Mouse (Mus musculus) stomach, embryonic 15.5 days (tissue): ENCODE measurements around the gene Pard3b. TPM values are rescaled to one million over a fixed set of nuclear protein-coding genes. Genes with fewer than 3 reads are reported as not detected.

Experiments
- ATAC-seq: fragments of 200-750 bp; cut with Nextera tagmentation; 2 replicates; pipeline ENCODE4 v1.8.0; 2017; ENCODE audit warnings: low read depth, moderate number of reproducible peaks, moderate TSS enrichment; ENCODE audit not compliant: insufficient read depth, low FRiP score
- H3K27ac ChIP-seq: fragments of 300-500 bp; sonication (generic); 2 replicates; pipeline ENCODE4 v1.5.1; 2015; ENCODE audit warnings: mild to moderate bottlenecking, inconsistent platforms
- H3K27me3 ChIP-seq: fragments of 300-500 bp; sonication (generic); replicated peaks from 2 replicates; pipeline ENCODE4 v1.6.1; 2015; ENCODE audit warnings: inconsistent platforms
- H3K36me3 ChIP-seq: fragments of 300-500 bp; sonication (generic); 2 replicates; pipeline ENCODE4 v1.6.1; 2015; ENCODE audit warnings: inconsistent platforms
- H3K4me1 ChIP-seq: fragments of 300-500 bp; sonication (generic); 2 replicates; pipeline ENCODE4 v1.6.1; 2015; ENCODE audit warnings: inconsistent platforms
- H3K4me2 ChIP-seq: fragments of 300-500 bp; sonication (generic); 2 replicates; pipeline ENCODE4 v1.6.1; 2015; ENCODE audit warnings: mild to moderate bottlenecking, inconsistent platforms
- H3K4me3 ChIP-seq: fragments of 300-500 bp; sonication (generic); replicated peaks from 2 replicates; pipeline ENCODE4 v1.5.1; 2015; ENCODE audit warnings: inconsistent platforms
- H3K9ac ChIP-seq: fragments of 300-500 bp; sonication (generic); 2 replicates; pipeline ENCODE4 v1.6.1; 2015; ENCODE audit warnings: inconsistent platforms
- H3K9me3 ChIP-seq: fragments of 300-500 bp; sonication (generic); 2 replicates; pipeline ENCODE4 v1.6.1; 2016; ENCODE audit warnings: inconsistent platforms
- WGBS: fragments of 180-500 bp; shearing (Covaris S2); methylation state at CpG from one replicate; pipeline ENCODE4 v1.1.7; 2015; 5-methylcytosine and 5-hydroxymethylcytosine counted together
- polyA plus RNA-seq: library from polyadenylated mRNA; unstranded; fragments of >200 nt; fragmentation: Nextera tagmentation; extraction: Ambion mirVana; gene quantifications from 2 replicates; pipeline ENCODE4 v1.2.1, GENCODE M21; 2015

Pard3b gene
- 28.4 and 28.9 TPM in 2 replicates for polyA plus RNA-seq

DNA sequence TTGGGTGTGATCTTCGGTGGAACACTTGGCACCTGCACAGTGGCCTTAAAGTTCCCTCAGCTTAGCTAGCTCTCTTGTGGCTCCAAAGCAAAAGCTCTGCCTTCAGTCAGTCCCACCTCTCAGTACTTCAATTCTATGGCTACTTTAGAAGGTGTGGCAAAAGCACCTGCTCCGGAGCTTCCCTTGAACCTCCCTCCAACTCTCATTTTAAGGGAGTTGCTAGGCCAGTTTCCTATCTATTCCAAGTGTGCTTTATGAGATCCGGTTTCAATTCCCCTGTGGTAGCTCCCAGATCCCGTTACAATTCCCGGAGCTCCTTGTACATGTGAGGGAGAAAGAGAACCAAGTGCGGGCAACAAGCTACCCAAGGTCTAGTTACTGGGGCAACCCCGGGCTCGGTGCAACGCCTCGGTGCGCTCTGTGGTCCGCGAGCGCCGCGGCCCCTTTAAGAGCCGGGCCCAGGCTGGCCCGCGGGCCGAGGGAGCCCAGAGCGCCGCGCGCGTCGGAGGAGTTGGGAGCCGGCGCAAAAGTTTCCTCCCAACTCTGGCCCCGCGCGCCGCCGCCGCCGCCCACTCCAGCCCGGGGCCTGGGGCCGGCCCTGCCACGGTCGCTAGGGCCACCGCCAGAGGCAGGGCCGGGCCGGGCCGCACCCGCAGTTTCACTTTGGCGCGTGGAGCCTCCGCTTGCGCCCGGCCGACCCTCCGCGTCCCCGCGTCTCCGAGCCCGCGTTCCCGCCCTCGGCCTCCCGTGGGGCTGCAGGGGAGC lies at the start of gene Pard3b:
Gene Pard3b, plus strand, starts transcription at position 478 of the 765 bp plus-strand sequence.
- peak within 1 kb of the TSS; percentile 80 for H3K4me2 ChIP-seq
- peak within 1 kb of the TSS; percentile 73 for H3K4me3 ChIP-seq
- peak within 1 kb of the TSS; percentile 79 for H3K9ac ChIP-seq
- peaks cover 10% of the 10 kb centered on the region for H3K4me1 ChIP-seq
- H3K36me3 ChIP-seq = no peaks in the 10 kb centered on the region
- peak within 1 kb of the TSS; percentile 82 for H3K27ac ChIP-seq
- peak; percentile 89 for ATAC-seq
- under 1% methylated on average over 59 of the region's 60 CpGs for WGBS
- H3K9me3 ChIP-seq = no peaks in the 10 kb centered on the region
- H3K27me3 ChIP-seq = no peaks in the 10 kb centered on the region

DNA sequence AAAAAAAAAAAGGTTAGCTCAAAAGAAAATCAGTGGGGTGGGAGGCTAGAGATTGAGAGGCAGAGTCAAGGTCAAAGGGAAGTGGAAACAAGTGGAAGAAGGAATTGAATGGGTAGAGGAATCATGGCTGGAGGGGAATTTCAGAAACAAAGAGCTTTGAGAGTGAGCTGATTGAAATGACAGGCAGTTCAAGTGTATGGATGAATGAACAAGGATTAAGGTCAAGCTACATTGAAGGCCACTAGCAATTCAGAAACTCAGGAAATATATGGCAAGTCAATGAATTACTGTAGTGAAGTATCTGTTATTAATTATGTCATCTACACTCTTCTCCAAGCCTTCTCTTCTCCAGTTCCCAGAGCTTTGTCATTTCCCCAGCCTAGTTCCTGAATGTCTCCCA lies 22.4 kb upstream of the Pard3b start:
- H3K4me3 ChIP-seq = no peak overlapping the region

DNA sequence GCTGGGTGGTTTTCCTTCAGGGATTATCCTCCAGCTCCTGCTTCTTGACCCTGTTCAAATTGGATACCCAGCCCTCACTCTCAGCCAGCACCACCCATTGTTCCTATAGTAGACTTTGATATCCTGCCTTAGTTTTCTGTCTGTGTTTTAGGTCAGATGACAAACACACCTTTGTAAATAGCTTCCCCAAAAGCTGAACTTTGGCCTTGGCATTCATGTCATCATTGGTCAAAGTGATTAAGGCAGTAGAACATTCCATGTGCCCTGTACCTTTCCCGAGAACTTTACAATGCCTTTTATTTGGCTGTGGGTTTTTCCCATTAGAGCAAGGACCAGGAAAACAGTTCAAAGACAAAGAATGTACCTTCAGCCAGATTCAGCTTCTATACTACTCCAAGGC lies 18.0 kb upstream of the Pard3b start:
- ATAC-seq = no peak
- no peak overlapping the region for H3K9ac ChIP-seq
- no peak overlapping the region for H3K27ac ChIP-seq
- no peak overlapping the region for H3K4me2 ChIP-seq
- 69% methylated on average over 1 of the region's 1 CpGs for WGBS
- no peaks in the 10 kb centered on the region for H3K36me3 ChIP-seq
- no peaks in the 10 kb centered on the region for H3K9me3 ChIP-seq
- no peaks in the 10 kb centered on the region for H3K4me1 ChIP-seq
- no peaks in the 10 kb centered on the region for H3K27me3 ChIP-seq
- H3K4me3 ChIP-seq = no peak overlapping the region

More for the DNA sequence above, 22.4 kb upstream of the Pard3b start:
- Histone ChIP-seq H3K9ac (no peak overlapping the region), H3K4me1 (no peaks in the 10 kb centered on the region), H3K4me2 (no peak overlapping the region), H3K9me3 (no peaks in the 10 kb centered on the region), H3K27ac (no peak overlapping the region), H3K27me3 (no peaks in the 10 kb centered on the region), H3K36me3 (no peaks in the 10 kb centered on the region)
- no peak for ATAC-seq

DNA sequence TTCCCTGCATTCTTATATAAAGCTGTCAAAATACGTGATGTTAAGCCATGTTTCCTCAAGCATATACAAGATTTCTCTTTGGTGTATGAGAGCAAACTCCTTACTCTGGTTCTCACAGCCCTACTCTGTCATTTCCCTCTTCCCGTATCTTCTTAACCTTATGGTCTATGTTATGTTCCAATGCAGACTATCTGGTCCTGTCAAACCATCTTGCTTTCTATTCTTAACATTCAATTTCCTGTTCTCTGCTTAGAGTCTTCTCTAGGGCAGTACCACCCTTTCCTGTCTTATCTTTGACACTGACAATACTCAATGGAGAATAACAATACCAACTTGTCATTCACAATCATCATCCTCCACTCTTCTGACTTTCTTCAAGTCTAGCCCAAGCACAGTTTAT lies 8.8 kb upstream of the Pard3b start:
- Histone ChIP-seq H3K36me3 (no peaks in the 10 kb centered on the region), H3K27ac (no peak overlapping the region), H3K27me3 (no peaks in the 10 kb centered on the region), H3K4me3 (no peak overlapping the region), H3K4me1 (no peaks in the 10 kb centered on the region), H3K4me2 (no peak overlapping the region), H3K9me3 (no peaks in the 10 kb centered on the region), H3K9ac (no peak overlapping the region)
- 74% methylated on average over 2 of the region's 2 CpGs for WGBS
- ATAC-seq = no peak

DNA sequence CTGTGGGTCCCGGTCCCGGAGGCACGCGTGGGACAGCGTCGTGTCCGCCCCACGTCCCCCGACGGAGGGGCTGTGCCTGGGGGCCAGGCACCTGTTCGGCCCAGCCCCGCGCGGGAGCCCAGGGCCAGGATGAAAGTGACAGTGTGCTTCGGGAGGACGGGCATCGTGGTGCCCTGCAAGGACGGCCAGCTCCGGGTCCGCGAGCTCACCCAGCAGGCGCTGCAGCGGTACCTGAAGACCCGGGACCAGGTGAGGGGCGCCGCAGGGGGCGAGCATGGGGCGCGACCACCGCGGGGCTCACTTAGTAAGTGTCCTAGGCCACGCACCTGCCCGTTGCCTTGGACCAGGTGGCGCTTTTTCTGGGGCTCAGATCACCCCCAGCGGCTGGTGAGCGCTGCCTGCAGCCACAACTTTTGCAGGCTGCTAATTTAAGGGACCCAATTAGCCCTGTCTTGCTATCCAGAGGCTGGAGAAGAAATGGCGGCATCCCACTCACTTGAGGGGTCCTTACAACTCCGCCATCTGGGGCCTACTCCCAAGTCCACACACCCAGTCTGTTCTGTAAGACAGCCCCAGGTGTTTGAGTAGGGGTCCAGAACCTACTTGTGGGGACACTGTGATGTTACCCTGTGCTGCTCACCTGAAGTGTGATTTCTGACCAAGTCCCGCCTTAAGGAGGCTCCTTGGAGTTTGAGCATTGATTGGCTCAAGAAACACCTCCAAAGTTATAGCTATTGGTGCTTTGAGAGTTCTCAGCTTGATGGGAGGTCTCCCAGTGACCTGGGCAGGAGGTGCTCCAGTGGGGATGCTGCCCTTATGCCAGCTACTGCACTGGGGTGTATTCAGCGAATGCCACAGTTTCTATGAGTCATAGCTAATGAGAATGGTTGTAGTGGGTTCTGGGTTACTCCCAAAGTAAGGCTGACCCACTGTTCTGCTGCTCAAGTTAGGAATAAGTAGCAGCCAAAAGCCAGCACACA lies 780 bp downstream of the Pard3b start:
- Histone ChIP-seq H3K4me2 (peak overlapping the region; percentile 80), H3K9ac (peak overlapping the region; percentile 79), H3K36me3 (no peaks in the 10 kb centered on the region), H3K27ac (peak overlapping the region; percentile 82), H3K27me3 (no peaks in the 10 kb centered on the region), H3K4me1 (peaks cover 10% of the 10 kb centered on the region), H3K4me3 (peak overlapping the region; percentile 73), H3K9me3 (no peaks in the 10 kb centered on the region)
- WGBS = 4% methylated on average over 40 of the region's 40 CpGs
- ATAC-seq = peak; percentile 47; the same call in 1 of the 2 replicates

DNA sequence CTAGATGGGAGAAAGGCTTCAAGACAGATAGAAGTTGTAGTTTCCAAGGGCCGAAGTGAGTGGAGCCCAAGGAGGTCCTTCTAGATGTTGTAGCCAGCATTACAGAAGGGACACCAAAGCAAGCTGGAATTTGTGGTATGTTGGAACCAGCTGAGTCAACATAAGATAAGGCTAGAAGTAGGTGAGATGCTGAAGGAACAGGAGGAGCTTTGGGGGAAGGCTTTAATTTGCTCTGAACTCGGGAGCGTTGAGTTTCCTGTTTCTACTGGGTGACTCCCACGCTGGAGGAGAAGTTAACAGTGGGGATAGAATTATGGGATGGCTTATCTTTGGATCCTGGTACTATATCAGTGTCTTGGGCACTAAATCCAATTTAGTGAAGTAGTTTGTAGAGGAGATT lies 3.3 kb downstream of the Pard3b start:
- WGBS = 49% methylated on average over 4 of the region's 4 CpGs
- Histone ChIP-seq H3K27ac (no peak overlapping the region), H3K4me2 (no peak overlapping the region), H3K4me1 (peaks cover 10% of the 10 kb centered on the region), H3K9ac (no peak overlapping the region), H3K36me3 (no peaks in the 10 kb centered on the region), H3K9me3 (no peaks in the 10 kb centered on the region), H3K27me3 (no peaks in the 10 kb centered on the region), H3K4me3 (no peak overlapping the region)
- ATAC-seq = no peak

DNA sequence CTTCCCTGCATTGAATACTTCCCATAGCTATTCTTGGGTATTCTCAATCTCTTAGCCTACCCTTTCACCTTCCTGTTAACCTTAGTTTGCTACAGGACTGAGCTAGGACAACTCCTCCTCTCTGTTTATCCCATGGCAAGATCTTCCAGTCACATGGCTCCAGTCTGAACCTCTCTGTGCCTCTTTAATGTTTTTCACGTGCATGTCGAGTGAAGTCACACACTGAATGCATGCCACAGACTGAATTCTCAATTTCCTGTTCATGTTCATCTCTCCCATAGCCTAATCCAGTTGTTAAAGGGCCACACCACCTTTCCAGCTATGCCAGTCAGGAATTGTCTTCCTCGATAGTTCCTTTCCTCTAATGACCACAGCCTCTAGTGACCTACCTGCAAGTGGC lies 6.4 kb downstream of the Pard3b start:
- Histone ChIP-seq H3K9ac (no peak overlapping the region), H3K9me3 (no peaks in the 10 kb centered on the region), H3K27me3 (no peaks in the 10 kb centered on the region), H3K27ac (no peak overlapping the region), H3K4me3 (no peak overlapping the region), H3K4me2 (no peak overlapping the region), H3K4me1 (no peaks in the 10 kb centered on the region), H3K36me3 (no peaks in the 10 kb centered on the region)
- ATAC-seq = no peak
- 55% methylated on average over 3 of the region's 3 CpGs for WGBS

DNA sequence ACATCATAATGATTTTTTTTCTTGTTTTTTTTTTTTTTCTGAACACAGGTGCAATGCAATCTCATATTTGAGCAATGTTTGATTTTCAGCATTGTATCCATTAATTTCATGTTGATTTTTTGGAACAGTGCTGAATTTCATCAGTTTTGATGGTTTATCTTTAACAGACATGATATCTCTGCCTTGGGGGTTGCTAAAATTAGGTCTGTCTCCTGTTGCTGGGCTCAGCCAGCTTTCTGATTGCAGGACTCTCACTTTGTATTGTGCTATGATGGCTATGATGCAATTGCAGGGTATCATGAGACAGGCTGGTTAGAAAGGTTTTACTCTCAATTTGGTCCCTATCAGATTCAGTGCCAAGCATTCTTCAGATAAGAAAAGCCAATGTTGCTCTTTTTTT lies 11.3 kb downstream of the Pard3b start:
- no peaks in the 10 kb centered on the region for H3K36me3 ChIP-seq
- no peak overlapping the region for H3K4me3 ChIP-seq
- H3K27me3 ChIP-seq = no peaks in the 10 kb centered on the region
- no peaks in the 10 kb centered on the region for H3K4me1 ChIP-seq
- H3K9me3 ChIP-seq = no peaks in the 10 kb centered on the region
- H3K4me2 ChIP-seq = no peak overlapping the region
- H3K9ac ChIP-seq = no peak overlapping the region
- ATAC-seq = no peak
- H3K27ac ChIP-seq = no peak overlapping the region

DNA sequence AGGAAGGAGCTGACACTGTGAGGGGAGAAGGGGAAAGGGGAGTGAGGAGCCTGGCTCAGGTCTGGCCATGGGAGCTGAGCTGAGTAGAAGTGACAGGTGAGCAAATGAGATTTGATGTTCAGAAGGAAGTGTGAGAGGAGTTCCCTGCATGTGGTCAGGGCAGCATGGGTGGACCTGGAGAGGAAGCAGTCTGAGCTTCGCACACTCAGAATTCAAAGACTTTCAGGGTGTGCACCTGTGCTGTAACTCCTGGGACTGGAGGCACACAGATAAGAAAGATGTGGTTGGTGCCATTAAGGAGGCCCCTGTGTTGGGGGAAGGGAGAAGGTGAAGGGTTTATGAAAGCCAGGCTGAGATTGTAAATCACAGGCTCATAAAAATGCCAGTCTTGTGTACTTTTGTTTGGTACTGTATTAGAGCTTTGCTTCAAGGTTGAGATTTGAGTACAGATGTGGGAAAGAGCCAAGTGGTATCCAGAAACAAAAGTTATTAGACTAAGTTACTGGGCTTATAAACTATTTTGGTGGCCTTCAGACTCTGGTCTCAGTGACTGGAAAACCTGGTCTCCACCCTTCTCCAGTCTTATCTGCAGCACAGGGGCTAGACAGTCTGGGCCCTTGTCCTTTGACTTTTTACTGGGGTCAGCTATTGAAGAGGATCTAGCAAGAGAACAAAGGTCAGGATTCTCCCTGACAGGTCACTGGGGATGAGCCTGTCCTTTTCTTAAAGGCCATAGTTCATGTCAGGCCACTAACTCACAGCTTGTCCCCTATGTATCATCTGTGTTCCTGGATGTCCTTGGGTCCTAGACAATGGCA lies 13.0 kb downstream of the Pard3b start:
- peak; percentile 78 for ATAC-seq
- H3K4me2 ChIP-seq = no peak overlapping the region
- no peak overlapping the region for H3K27ac ChIP-seq
- H3K9me3 ChIP-seq = no peaks in the 10 kb centered on the region
- no peaks in the 10 kb centered on the region for H3K36me3 ChIP-seq
- H3K27me3 ChIP-seq = no peaks in the 10 kb centered on the region
- WGBS = 43% methylated on average over 1 of the region's 1 CpGs
- H3K4me1 ChIP-seq = no peaks in the 10 kb centered on the region
- no peak overlapping the region for H3K9ac ChIP-seq
- H3K4me3 ChIP-seq = no peak overlapping the region

DNA sequence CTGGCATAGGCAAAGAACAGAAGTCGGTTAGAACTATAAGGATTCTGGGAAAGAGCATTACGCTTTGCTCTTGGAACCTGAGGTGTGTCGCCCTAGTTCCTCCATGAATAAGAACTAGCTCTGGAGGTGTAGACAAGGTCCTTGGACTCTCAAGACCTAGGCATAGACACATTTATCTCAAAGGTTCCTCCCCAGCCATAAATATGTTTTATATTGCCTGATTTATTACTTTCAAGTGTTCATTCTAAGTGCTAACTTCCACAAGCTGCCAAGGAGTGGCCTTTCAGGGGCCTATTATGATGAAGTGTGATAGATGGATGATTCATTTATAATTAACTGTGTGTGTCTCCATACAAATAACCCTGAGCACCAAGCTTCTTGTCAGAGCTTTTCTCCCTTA lies 19.1 kb downstream of the Pard3b start:
- Histone ChIP-seq H3K4me1 (no peaks in the 10 kb centered on the region), H3K9me3 (no peaks in the 10 kb centered on the region), H3K27ac (no peak overlapping the region), H3K4me2 (no peak overlapping the region), H3K9ac (no peak overlapping the region), H3K27me3 (no peaks in the 10 kb centered on the region), H3K36me3 (no peaks in the 10 kb centered on the region), H3K4me3 (no peak overlapping the region)
- no peak for ATAC-seq
- 76% methylated on average over 3 of the region's 3 CpGs for WGBS

DNA sequence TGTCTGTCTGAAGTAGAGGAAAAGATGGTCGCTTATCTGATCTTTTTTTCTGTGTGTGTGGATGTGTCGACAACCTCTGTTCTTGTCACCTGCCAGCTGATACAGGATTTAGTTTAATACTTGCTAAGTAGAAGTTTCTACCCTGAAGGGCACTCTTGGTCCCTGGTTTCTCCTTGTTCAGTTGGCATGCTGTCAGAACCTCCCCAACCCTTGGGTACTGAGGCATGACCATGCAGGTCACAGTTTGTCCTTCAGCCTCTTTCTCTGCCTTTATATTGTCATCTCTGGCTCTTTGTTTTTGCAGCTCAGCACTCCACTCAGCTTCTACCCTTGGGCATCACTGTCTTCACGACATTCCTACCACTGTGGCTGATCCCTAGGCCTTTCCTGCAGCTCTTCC lies 21.3 kb downstream of the Pard3b start:
- Histone ChIP-seq H3K9ac (no peak overlapping the region), H3K27ac (no peak overlapping the region), H3K4me3 (no peak overlapping the region), H3K36me3 (no peaks in the 10 kb centered on the region), H3K9me3 (no peaks in the 10 kb centered on the region), H3K4me2 (no peak overlapping the region), H3K4me1 (no peaks in the 10 kb centered on the region), H3K27me3 (no peaks in the 10 kb centered on the region)
- ATAC-seq = no peak
- 83% methylated on average over 3 of the region's 3 CpGs for WGBS
